Mouse (Mus musculus) kidney, embryonic 15.5 days (tissue): ENCODE results near the gene Zbed4. TPM values are rescaled to one million over a fixed set of nuclear protein-coding genes. Genes with fewer than 3 reads are reported as not detected.
A peak's percentile ranks its signal among the peaks of the same experiment; 100 is the strongest.
"Not testable (repeated sequence)": the region's sequence is repeated elsewhere in the genome, so short reads cannot be mapped to it uniquely, and the experiment has no call there.

Source experiments
- ATAC-seq: fragments of 200-750 bp; cut with Nextera tagmentation; replicated peaks from 2 replicates; pipeline ENCODE4 v1.8.0; 2017; ENCODE audit warnings: moderate TSS enrichment; ENCODE audit not compliant: low FRiP score
- H3K27ac ChIP-seq: fragments of 300-500 bp; sonication (generic); 2 replicates; pipeline ENCODE4 v1.5.1; 2015; ENCODE audit warnings: mild to moderate bottlenecking, inconsistent platforms
- H3K27me3 ChIP-seq: fragments of 300-500 bp; sonication (generic); 2 replicates; pipeline ENCODE4 v1.6.1; 2015; ENCODE audit warnings: inconsistent platforms
- H3K36me3 ChIP-seq: fragments of 300-500 bp; sonication (generic); 2 replicates; pipeline ENCODE4 v1.6.1; 2015; ENCODE audit warnings: inconsistent platforms
- H3K4me1 ChIP-seq: fragments of 300-500 bp; sonication (generic); 2 replicates; pipeline ENCODE4 v1.6.1; 2015; ENCODE audit warnings: inconsistent platforms
- H3K4me2 ChIP-seq: fragments of 300-500 bp; sonication (generic); 2 replicates; pipeline ENCODE4 v1.6.1; 2015; ENCODE audit warnings: moderate library complexity, mild to moderate bottlenecking, inconsistent platforms
- H3K4me3 ChIP-seq: fragments of 300-500 bp; sonication (generic); replicated peaks from 2 replicates; pipeline ENCODE4 v1.5.1; 2015; ENCODE audit warnings: mild to moderate bottlenecking, inconsistent platforms
- H3K9ac ChIP-seq: fragments of 300-500 bp; sonication (generic); 2 replicates; pipeline ENCODE4 v1.6.1; 2015; ENCODE audit warnings: mild to moderate bottlenecking, inconsistent platforms
- H3K9me3 ChIP-seq: fragments of 300-500 bp; sonication (generic); replicated peaks from 2 replicates; pipeline ENCODE4 v1.6.1; 2016; ENCODE audit warnings: inconsistent platforms
- WGBS: fragments of 180-500 bp; shearing (Covaris S2); methylation state at CpG from one replicate; pipeline ENCODE4 v1.1.7; 2015; ENCODE audit warnings: mixed read lengths; 5-methylcytosine and 5-hydroxymethylcytosine counted together
- polyA plus RNA-seq: library from polyadenylated mRNA; unstranded; fragments of >200 nt; fragmentation: Nextera tagmentation; extraction: Ambion mirVana; gene quantifications from 2 replicates; pipeline ENCODE4 v1.2.1, GENCODE M21; 2015

Gene Zbed4
- polyA plus RNA-seq = 19.6 and 21.2 TPM in 2 replicates

DNA sequence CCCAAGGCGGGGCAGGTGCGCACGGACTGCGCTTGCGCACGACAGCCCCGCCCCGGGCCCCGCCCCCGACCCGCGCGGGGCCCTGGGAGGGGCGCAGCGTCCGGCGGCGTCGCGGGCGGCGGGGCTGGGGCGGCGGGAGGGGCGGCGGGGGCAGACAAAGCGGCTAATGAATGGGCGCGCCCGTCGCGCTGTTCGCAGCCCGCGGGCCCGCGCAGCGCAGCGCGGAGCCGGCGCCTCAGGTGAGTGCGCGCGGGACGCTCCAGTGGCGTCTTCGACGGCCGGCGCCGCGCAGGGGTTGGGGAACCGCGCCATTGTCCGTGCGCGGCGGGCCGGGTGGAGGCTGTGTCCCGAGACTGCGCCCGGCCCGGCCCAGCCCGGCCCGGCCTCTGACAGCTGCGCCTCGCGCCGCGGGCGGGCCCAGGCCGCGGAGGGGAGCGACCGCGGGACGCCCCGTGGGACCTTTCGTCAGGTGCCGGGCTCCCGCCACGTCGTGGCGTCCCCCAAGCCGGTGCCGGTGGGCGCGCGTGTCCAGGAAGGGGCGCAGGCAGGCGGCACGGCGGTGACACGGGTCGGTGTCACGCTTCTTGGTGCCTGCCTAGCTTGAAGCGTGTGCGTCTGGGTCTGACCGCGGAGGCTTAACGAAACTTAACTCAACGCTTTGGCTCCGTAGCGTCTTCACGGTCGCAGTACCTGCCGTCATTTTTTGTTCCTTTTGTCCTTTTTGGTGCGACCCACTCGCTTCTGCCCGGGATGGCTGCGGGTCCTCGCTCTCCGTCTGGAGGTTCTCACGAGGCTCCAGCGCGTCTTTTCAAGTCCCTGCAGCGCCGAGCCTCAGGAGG, at the start of gene Zbed4:
Zbed4 (plus strand) TSS at position 97 of the 839 bp plus-strand sequence.
- no peaks in the 10 kb centered on the region for H3K27me3 ChIP-seq
- no peaks in the 10 kb centered on the region for H3K9me3 ChIP-seq
- H3K4me1 ChIP-seq = peaks cover 27% of the 10 kb centered on the region
- ATAC-seq = peak; percentile 84
- under 1% methylated on average over 82 of the region's 119 CpGs for WGBS
- H3K4me2 ChIP-seq = peak within 1 kb of the TSS; percentile 94
- H3K27ac ChIP-seq = peak within 1 kb of the TSS; percentile 97
- peaks cover 10% of the 10 kb centered on the region for H3K36me3 ChIP-seq
- H3K9ac ChIP-seq = peak within 1 kb of the TSS; percentile 83
- peak within 1 kb of the TSS; percentile 91 for H3K4me3 ChIP-seq

DNA sequence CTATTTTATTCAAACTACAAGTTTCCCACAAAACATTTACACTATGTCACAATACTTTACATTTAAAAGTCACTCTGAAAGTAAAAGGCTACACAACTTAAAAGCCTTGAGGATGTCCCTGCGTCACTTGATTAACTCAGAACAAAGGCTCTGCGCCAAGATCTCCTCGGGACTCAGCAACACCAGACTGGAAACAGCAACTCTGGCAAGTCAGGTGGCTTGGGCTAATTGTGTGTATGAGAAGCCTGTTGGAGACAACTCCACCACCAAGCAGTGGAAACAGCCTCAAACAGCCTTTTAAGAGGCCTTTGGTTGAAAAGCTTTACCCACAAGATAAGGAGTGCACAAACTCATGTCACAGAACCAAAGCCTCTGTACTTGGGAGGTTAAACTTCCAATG, 49.0 kb upstream of the Zbed4 start:
- Histone ChIP-seq H3K4me2 (no peak overlapping the region), H3K9ac (no peak overlapping the region), H3K36me3 (peaks cover 99% of the 10 kb centered on the region), H3K27ac (no peak overlapping the region), H3K9me3 (no peaks in the 10 kb centered on the region), H3K27me3 (no peaks in the 10 kb centered on the region), H3K4me3 (no peak overlapping the region), H3K4me1 (no peaks in the 10 kb centered on the region)
- 89% methylated on average over 3 of the region's 3 CpGs for WGBS
- no peak for ATAC-seq

- Histone ChIP-seq H3K9me3 (no peaks in the 10 kb centered on the region), H3K27ac (no peak overlapping the region), H3K27me3 (no peaks in the 10 kb centered on the region), H3K4me3 (no peak overlapping the region), H3K9ac (no peak overlapping the region), H3K4me1 (no peaks in the 10 kb centered on the region), H3K4me2 (no peak overlapping the region), H3K36me3 (peaks cover 99% of the 10 kb centered on the region)
- WGBS = 42% methylated on average over 1 of the region's 1 CpGs
- ATAC-seq = no peak
Observed at GRCm38 (mm10) chr15:88704284-88704683, 47.2 kb upstream of the Zbed4 start.

GRCm38 (mm10) chr15:88706320-88706719, 45.1 kb upstream of the Zbed4 start:
- Histone ChIP-seq H3K27ac (no peak overlapping the region), H3K4me3 (no peak overlapping the region), H3K9me3 (no peaks in the 10 kb centered on the region), H3K4me2 (no peak overlapping the region), H3K9ac (no peak overlapping the region), H3K36me3 (peaks cover 99% of the 10 kb centered on the region), H3K27me3 (no peaks in the 10 kb centered on the region), H3K4me1 (no peaks in the 10 kb centered on the region)
- ATAC-seq = no peak
- WGBS = 86% methylated on average over 6 of the region's 6 CpGs

- not testable (repeated sequence) for ATAC-seq, H3K9ac ChIP-seq, H3K4me2 ChIP-seq, H3K9me3 ChIP-seq, H3K4me1 ChIP-seq, H3K27me3 ChIP-seq, H3K4me3 ChIP-seq, H3K27ac ChIP-seq
- 78% methylated on average over 13 of the region's 13 CpGs for WGBS
- H3K36me3 ChIP-seq = peaks cover 99% of the 10 kb centered on the region
Observed at GRCm38 (mm10) chr15:88706987-88707386, 44.5 kb upstream of the Zbed4 start.

GRCm38 (mm10) chr15:88708204-88708603, 43.3 kb upstream of the Zbed4 start:
- Histone ChIP-seq H3K27me3 (no peaks in the 10 kb centered on the region), H3K4me3 (no peak overlapping the region), H3K27ac (no peak overlapping the region), H3K4me2 (no peak overlapping the region), H3K9me3 (no peaks in the 10 kb centered on the region), H3K9ac (no peak overlapping the region), H3K36me3 (peaks cover 100% of the 10 kb centered on the region), H3K4me1 (no peaks in the 10 kb centered on the region)
- 93% methylated on average over 5 of the region's 5 CpGs for WGBS
- ATAC-seq = no peak

- Histone ChIP-seq H3K4me2 (no peak overlapping the region), H3K9ac (no peak overlapping the region), H3K4me3 (no peak overlapping the region), H3K27me3 (no peaks in the 10 kb centered on the region), H3K4me1 (no peaks in the 10 kb centered on the region), H3K27ac (no peak overlapping the region), H3K9me3 (no peaks in the 10 kb centered on the region), H3K36me3 (peaks cover 100% of the 10 kb centered on the region)
- 93% methylated on average over 13 of the region's 13 CpGs for WGBS
- no peak for ATAC-seq
Observed at GRCm38 (mm10) chr15:88708657-88709511, 42.6 kb upstream of the Zbed4 start.

- ATAC-seq = no peak
- WGBS = 92% methylated on average over 5 of the region's 5 CpGs
- H3K4me2 ChIP-seq = no peak overlapping the region
Observed at GRCm38 (mm10) chr15:88709878-88710277, 41.6 kb upstream of the Zbed4 start.

DNA sequence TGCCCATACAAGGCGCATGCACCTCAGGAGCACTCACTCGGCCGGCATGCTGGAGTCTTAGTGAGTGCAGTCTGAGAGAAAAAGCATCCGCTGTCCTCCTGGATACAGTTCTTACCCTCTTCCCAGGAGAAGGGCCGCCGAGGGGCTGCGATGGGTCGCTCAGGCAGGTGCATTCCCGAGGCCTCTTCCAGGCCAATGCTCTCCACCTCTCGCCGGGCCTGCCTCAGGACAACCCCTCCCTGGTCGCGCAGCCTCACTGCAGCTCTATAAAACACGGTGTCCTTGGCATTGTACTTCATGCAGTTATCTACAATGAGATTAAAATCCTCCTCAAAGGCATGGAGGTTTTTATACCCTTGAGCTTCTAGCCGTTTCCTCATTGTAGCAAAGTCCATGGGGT, 39.0 kb upstream of the Zbed4 start:
- no peaks in the 10 kb centered on the region for H3K4me1 ChIP-seq

More at GRCm38 (mm10) chr15:88709878-88710277, 41.6 kb upstream of the Zbed4 start:
- H3K9me3 ChIP-seq = no peaks in the 10 kb centered on the region
- no peak overlapping the region for H3K27ac ChIP-seq
- no peak overlapping the region for H3K9ac ChIP-seq
- no peaks in the 10 kb centered on the region for H3K27me3 ChIP-seq
- H3K36me3 ChIP-seq = peaks cover 100% of the 10 kb centered on the region
- no peak overlapping the region for H3K4me3 ChIP-seq
- no peaks in the 10 kb centered on the region for H3K4me1 ChIP-seq

DNA sequence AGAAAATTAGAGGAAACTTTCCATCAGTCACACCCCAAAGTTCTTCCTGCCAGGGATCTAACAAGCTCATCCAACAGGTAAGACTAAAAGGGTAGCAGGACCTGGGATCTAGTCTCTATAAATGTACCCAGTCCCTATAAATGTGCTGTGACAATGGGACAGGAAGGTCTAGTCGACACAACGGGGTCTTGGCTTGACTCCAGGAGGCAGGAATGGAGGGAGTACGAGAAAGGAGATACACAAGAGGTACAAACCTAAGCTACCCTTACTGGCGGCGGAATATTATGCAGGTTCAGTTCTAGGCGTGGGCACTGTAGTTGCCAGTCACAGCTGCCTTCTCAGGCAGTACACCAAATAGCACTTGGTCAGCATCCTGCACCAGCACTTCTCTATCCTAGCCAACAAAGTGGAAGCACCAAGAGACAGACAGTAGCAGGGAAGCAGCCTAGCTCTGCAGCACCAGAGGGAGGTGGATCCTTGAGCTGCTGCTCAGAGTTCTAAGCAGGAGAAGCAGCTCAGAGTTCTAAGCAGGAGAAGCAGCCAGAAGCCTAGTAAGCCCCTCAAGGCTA, 37.4 kb upstream of the Zbed4 start:
- Histone ChIP-seq H3K9ac (no peak overlapping the region), H3K36me3 (peaks cover 100% of the 10 kb centered on the region), H3K4me1 (no peaks in the 10 kb centered on the region), H3K4me3 (no peak overlapping the region), H3K9me3 (no peaks in the 10 kb centered on the region), H3K27me3 (no peaks in the 10 kb centered on the region), H3K4me2 (no peak overlapping the region), H3K27ac (no peak overlapping the region)
- 88% methylated on average over 6 of the region's 6 CpGs for WGBS
- ATAC-seq = no peak

More for the DNA sequence above, 39.0 kb upstream of the Zbed4 start:
- H3K36me3 ChIP-seq = peaks cover 100% of the 10 kb centered on the region
- no peak overlapping the region for H3K27ac ChIP-seq
- no peak for ATAC-seq
- H3K9ac ChIP-seq = no peak overlapping the region
- no peak overlapping the region for H3K4me2 ChIP-seq
- WGBS = 95% methylated on average over 15 of the region's 15 CpGs
- no peaks in the 10 kb centered on the region for H3K27me3 ChIP-seq
- no peaks in the 10 kb centered on the region for H3K9me3 ChIP-seq
- no peak overlapping the region for H3K4me3 ChIP-seq

- H3K4me1 ChIP-seq = no peaks in the 10 kb centered on the region
- H3K9me3 ChIP-seq = no peaks in the 10 kb centered on the region
- no peak overlapping the region for H3K9ac ChIP-seq
- H3K36me3 ChIP-seq = peaks cover 99% of the 10 kb centered on the region
- ATAC-seq = no peak
- no peak overlapping the region for H3K4me2 ChIP-seq
- H3K27me3 ChIP-seq = no peaks in the 10 kb centered on the region
- no peak overlapping the region for H3K27ac ChIP-seq
- no peak overlapping the region for H3K4me3 ChIP-seq
Observed at GRCm38 (mm10) chr15:88716350-88716749, 35.1 kb upstream of the Zbed4 start.

- 70% methylated on average over 9 of the region's 9 CpGs for WGBS
- Histone ChIP-seq H3K9ac (no peak overlapping the region), H3K9me3 (no peaks in the 10 kb centered on the region), H3K4me2 (no peak overlapping the region), H3K27me3 (no peaks in the 10 kb centered on the region), H3K4me3 (no peak overlapping the region), H3K4me1 (no peaks in the 10 kb centered on the region), H3K36me3 (peaks cover 99% of the 10 kb centered on the region), H3K27ac (no peak overlapping the region)
- no peak for ATAC-seq
Observed at GRCm38 (mm10) chr15:88717239-88717638, 34.2 kb upstream of the Zbed4 start.
